Mouse (Mus musculus): ENCODE measurements around the gene Hipk2. TPM values are rescaled to one million over a fixed set of nuclear protein-coding genes. Genes with fewer than 3 reads are reported as not detected.

Hipk2 gene
- polyA plus RNA-seq, 1 experiment from 2014 or later: 20.4 TPM

GRCm38 (mm10) chr6:38669580-38669979 lies 206.4 kb downstream of the Hipk2 start:
- Histone ChIP-seq H3K9ac (ENCODE audit: low read depth, low read length) (no peak overlapping the region), H3K4me2 (ENCODE audit: low read length) (no peak overlapping the region), H3K36me3 (ENCODE audit: insufficient read depth, low read length) (no peaks in the 10 kb centered on the region), H3K27ac (no peak overlapping the region), H3K4me3 (replicated peaks; ENCODE audit: low read depth, low read length) (no peak overlapping the region), H3K9me3 (replicated peaks; ENCODE audit: low read length) (no peaks in the 10 kb centered on the region), H3K4me1 (replicated peaks; ENCODE audit: insufficient read depth, low read length) (no peaks in the 10 kb centered on the region), H3K27me3 (ENCODE audit: insufficient read depth, low read length) (no peaks in the 10 kb centered on the region)
- DNase-seq (ENCODE audit: low spot score) (no peak), ATAC-seq (replicated peaks; ENCODE audit: low FRiP score, low read depth) (no peak)
- WGBS: 75% methylated on average over 6 of the region's 6 CpGs
- peak; percentile 34; the same call in 1 of the 2 replicates for TF ChIP-seq CTCF (IDR thresholded peaks at IDR 0.05; ENCODE audit: low read depth)

- no peaks in the 10 kb centered on the region for H3K9me3 ChIP-seq (replicated peaks; ENCODE audit: low read length)
- H3K4me1 ChIP-seq (replicated peaks; ENCODE audit: insufficient read depth, low read length): no peaks in the 10 kb centered on the region
- WGBS: under 1% methylated on average over 43 of the region's 84 CpGs
- TF ChIP-seq CTCF (IDR thresholded peaks at IDR 0.05; ENCODE audit: low read depth): no peak
- peak; percentile 59 for DNase-seq (ENCODE audit: low spot score)
- peak; percentile 65 for ATAC-seq (replicated peaks; ENCODE audit: low FRiP score, low read depth)
- peaks cover 8% of the 10 kb centered on the region; the same call in 1 of the 2 replicates for H3K27me3 ChIP-seq (ENCODE audit: insufficient read depth, low read length)
- peak within 1 kb of the TSS; percentile 94 for H3K4me2 ChIP-seq (ENCODE audit: low read length)
- no peak within 1 kb of the TSS for H3K27ac ChIP-seq
- H3K36me3 ChIP-seq (ENCODE audit: insufficient read depth, low read length): no peaks in the 10 kb centered on the region
- H3K4me3 ChIP-seq (replicated peaks; ENCODE audit: low read depth, low read length): peak within 1 kb of the TSS; percentile 58
- H3K9ac ChIP-seq (ENCODE audit: low read depth, low read length): peak within 1 kb of the TSS; percentile 50
Measured at GRCm38 (mm10) chr6:38662714-38663615, 213.0 kb downstream of the Hipk2 start, which contains the start of gene Clec2l. Clec2l (plus strand) TSS chr6:38663069.

GRCm38 (mm10) chr6:38661626-38662025 lies 214.3 kb downstream of the Hipk2 start:
- no peak overlapping the region for H3K4me2 ChIP-seq (ENCODE audit: low read length)
- 83% methylated on average over 4 of the region's 4 CpGs for WGBS
- no peak overlapping the region for H3K27ac ChIP-seq
- no peaks in the 10 kb centered on the region for H3K4me1 ChIP-seq (replicated peaks; ENCODE audit: insufficient read depth, low read length)
- H3K9me3 ChIP-seq (replicated peaks; ENCODE audit: low read length): no peaks in the 10 kb centered on the region
- no peak overlapping the region for H3K9ac ChIP-seq (ENCODE audit: low read depth, low read length)
- no peaks in the 10 kb centered on the region for H3K36me3 ChIP-seq (ENCODE audit: insufficient read depth, low read length)
- no peak for TF ChIP-seq CTCF (IDR thresholded peaks at IDR 0.05; ENCODE audit: low read depth)
- no peak overlapping the region for H3K4me3 ChIP-seq (replicated peaks; ENCODE audit: low read depth, low read length)
- H3K27me3 ChIP-seq (ENCODE audit: insufficient read depth, low read length): peaks cover 8% of the 10 kb centered on the region; the same call in 1 of the 2 replicates
- no peak for DNase-seq (ENCODE audit: low spot score)
- ATAC-seq (replicated peaks; ENCODE audit: low FRiP score, low read depth): no peak

- Histone ChIP-seq H3K27me3 (ENCODE audit: insufficient read depth, low read length) (no peaks in the 10 kb centered on the region), H3K4me1 (replicated peaks; ENCODE audit: insufficient read depth, low read length) (no peaks in the 10 kb centered on the region), H3K4me2 (ENCODE audit: low read length) (no peak overlapping the region), H3K9ac (ENCODE audit: low read depth, low read length) (no peak overlapping the region), H3K36me3 (ENCODE audit: insufficient read depth, low read length) (no peaks in the 10 kb centered on the region), H3K4me3 (replicated peaks; ENCODE audit: low read depth, low read length) (no peak overlapping the region), H3K9me3 (replicated peaks; ENCODE audit: low read length) (no peaks in the 10 kb centered on the region), H3K27ac (no peak overlapping the region)
- 38% methylated on average over 14 of the region's 14 CpGs for WGBS
- ATAC-seq (replicated peaks; ENCODE audit: low FRiP score, low read depth) (peak; percentile 46; the same call in 1 of the 2 replicates), DNase-seq (ENCODE audit: low spot score) (peak; percentile 90)
- peak; percentile 96 for TF ChIP-seq CTCF (IDR thresholded peaks at IDR 0.05; ENCODE audit: low read depth)
Measured at GRCm38 (mm10) chr6:38650263-38650937, 225.6 kb downstream of the Hipk2 start.

GRCm38 (mm10) chr6:38649545-38649944 lies 226.4 kb downstream of the Hipk2 start:
- Histone ChIP-seq H3K9me3 (replicated peaks; ENCODE audit: low read length) (no peaks in the 10 kb centered on the region), H3K4me1 (replicated peaks; ENCODE audit: insufficient read depth, low read length) (no peaks in the 10 kb centered on the region), H3K9ac (ENCODE audit: low read depth, low read length) (no peak overlapping the region), H3K4me2 (ENCODE audit: low read length) (no peak overlapping the region), H3K4me3 (replicated peaks; ENCODE audit: low read depth, low read length) (no peak overlapping the region), H3K27me3 (ENCODE audit: insufficient read depth, low read length) (no peaks in the 10 kb centered on the region), H3K27ac (no peak overlapping the region), H3K36me3 (ENCODE audit: insufficient read depth, low read length) (no peaks in the 10 kb centered on the region)
- DNase-seq (ENCODE audit: low spot score): no peak
- peak; percentile 33; the same call in 1 of the 2 replicates for TF ChIP-seq CTCF (IDR thresholded peaks at IDR 0.05; ENCODE audit: low read depth)
- no peak for ATAC-seq (replicated peaks; ENCODE audit: low FRiP score, low read depth)
- WGBS: 75% methylated on average over 3 of the region's 3 CpGs

Other genes with a start within 250 kb of the Hipk2 start
- gene Klrg2, start 238.9 kb downstream of the Hipk2 start, polyA plus RNA-seq (2015; fragmentation: Nextera tagmentation; extraction: Ambion mirVana): 0.82 and 1.4 TPM in 2 replicates
- 0.68 and 1.6 TPM in 2 replicates for gene Clec2l, start 213.1 kb downstream of the Hipk2 start, polyA plus RNA-seq (2015; fragmentation: Nextera tagmentation; extraction: Ambion mirVana)
- 9.7 and 10.5 TPM in 2 replicates for gene Tbxas1, start 761 bp downstream of the Hipk2 start, polyA plus RNA-seq (2015; fragmentation: Nextera tagmentation; extraction: Ambion mirVana)
- 11.9 and 13.5 TPM in 2 replicates for gene Parp12, start 242.2 kb upstream of the Hipk2 start, polyA plus RNA-seq (2015; fragmentation: Nextera tagmentation; extraction: Ambion mirVana)